Mouse (Mus musculus) liver, embryonic 14.5 days (tissue): ENCODE results near the gene Actn3. TPM values are rescaled to one million over a fixed set of nuclear protein-coding genes. Genes with fewer than 3 reads are reported as not detected.
A peak's percentile ranks its signal among the peaks of the same experiment; 100 is the strongest.

Experiments used
- ATAC-seq: fragments of 200-750 bp; cut with Nextera tagmentation; 2 replicates; pipeline ENCODE4 v1.8.0; 2017; ENCODE audit warnings: moderate number of reproducible peaks, mild to moderate bottlenecking, moderate library complexity; ENCODE audit not compliant: insufficient read depth
- DNase-seq, 3 experiments: peaks; one replicate each; pipeline ENCODE4 v3.0.0-alpha.2; 2012 to 2013; ENCODE audit warnings: low read depth in 3 of 3, low spot score in 3 of 3
- H3K27ac ChIP-seq: fragments of 300-500 bp; sonication (generic); 2 replicates; pipeline ENCODE4 v1.5.1; 2014; ENCODE audit warnings: moderate library complexity, mild to moderate bottlenecking, control low read depth, inconsistent platforms
- H3K27me3 ChIP-seq: fragments of 300-500 bp; sonication (generic); 2 replicates; pipeline ENCODE4 v1.6.1; 2014; ENCODE audit warnings: mild to moderate bottlenecking, low read length, moderate library complexity; ENCODE audit not compliant: control insufficient read depth, insufficient read depth
- H3K36me3 ChIP-seq: fragments of 300-500 bp; sonication (generic); replicated peaks from 2 replicates; pipeline ENCODE4 v1.6.1; 2014; ENCODE audit warnings: low read depth; ENCODE audit not compliant: control insufficient read depth, insufficient read depth
- H3K4me1 ChIP-seq, 2 experiments: fragments of 200-500 bp in 1 of 2; fragments of 300-500 bp in 1 of 2; sonication (generic) in 1 of 2; replicated peaks; 2 replicates each; pipeline ENCODE4 v1.6.1; 2012 to 2014; ENCODE audit warnings: antibody characterized with exemption in 1 of 2, inconsistent platforms in 1 of 2, low read length in 1 of 2; ENCODE audit not compliant: control insufficient read depth in 2 of 2, insufficient read depth in 2 of 2
- H3K4me2 ChIP-seq: fragments of 300-500 bp; sonication (generic); 2 replicates; pipeline ENCODE4 v1.6.1; 2014; ENCODE audit warnings: low read depth, mild to moderate bottlenecking, control low read depth, moderate library complexity
- H3K4me3 ChIP-seq, 2 experiments: fragments of 200-500 bp in 1 of 2; fragments of 300-500 bp in 1 of 2; sonication (generic) in 1 of 2; 2 replicates each; pipeline ENCODE4 v1.5.1; 2012 to 2014; ENCODE audit warnings: low read depth in 2 of 2, low read length in 2 of 2, mild to moderate bottlenecking in 2 of 2, control low read depth in 1 of 2, inconsistent platforms in 1 of 2, moderate library complexity in 1 of 2; ENCODE audit not compliant: insufficient read depth in 1 of 2
- H3K9ac ChIP-seq: fragments of 300-500 bp; sonication (generic); replicated peaks from 2 replicates; pipeline ENCODE4 v1.6.1; 2014; ENCODE audit warnings: mild to moderate bottlenecking, control low read depth, moderate library complexity
- H3K9me3 ChIP-seq: fragments of 300-500 bp; sonication (generic); 2 replicates; pipeline ENCODE4 v1.6.1; 2016; ENCODE audit warnings: low read length, mixed read lengths; ENCODE audit not compliant: control insufficient read depth
- CTCF ChIP-seq: IDR thresholded peaks from 2 replicates; pipeline ENCODE4 v1.5.1; 2016; ENCODE audit warnings: antibody characterized with exemption, low read depth, control low read depth
- EP300 ChIP-seq: IDR thresholded peaks from 2 replicates; pipeline ENCODE4 v1.6.1; 2016; ENCODE audit warnings: antibody characterized with exemption, low read depth
- WGBS: fragments of 180-500 bp; shearing (Covaris S2); extraction: QIAGEN DNeasy Blood & Tissue Kit; methylation state at CpG from one replicate; pipeline ENCODE4 v1.1.7; 2014; ENCODE audit not compliant: insufficient replicate concordance; 5-methylcytosine and 5-hydroxymethylcytosine counted together
- polyA plus RNA-seq, 2 experiments: library from polyadenylated mRNA; depleted of rRNA in 1 of 2; stranded (reverse) in 1 of 2; unstranded in 1 of 2; fragments of >200 nt; fragmentation: Nextera tagmentation in 1 of 2; extraction: Ambion mirVana in 1 of 2; gene quantifications; 2 replicates each; pipeline versions ENCODE4 v1.2.1 to v1.2.3; 2012 to 2014

Gene Actn3
- polyA plus RNA-seq, 2 experiments = 0.28 to 0.33 TPM

GRCm38 (mm10) chr19:4909376-4909775 lies 31.7 kb upstream of the Actn3 start:
- WGBS = 75% methylated on average over 7 of the region's 7 CpGs
- ATAC-seq (no peak), DNase-seq (no peak)
- no peak overlapping the region for H3K4me3 ChIP-seq
- no peaks in the 10 kb centered on the region for H3K27me3 ChIP-seq
- H3K4me1 ChIP-seq = peaks cover 0 to 7% of the 10 kb centered on the region in 2 experiments; a peak in 3 of 4 replicates
- no peak overlapping the region for H3K27ac ChIP-seq
- H3K36me3 ChIP-seq = peaks cover 8% of the 10 kb centered on the region
- H3K9ac ChIP-seq = no peak overlapping the region
- H3K9me3 ChIP-seq = no peaks in the 10 kb centered on the region
- H3K4me2 ChIP-seq = no peak overlapping the region
- TF ChIP-seq EP300 (no peak), CTCF (no peak)

DNA sequence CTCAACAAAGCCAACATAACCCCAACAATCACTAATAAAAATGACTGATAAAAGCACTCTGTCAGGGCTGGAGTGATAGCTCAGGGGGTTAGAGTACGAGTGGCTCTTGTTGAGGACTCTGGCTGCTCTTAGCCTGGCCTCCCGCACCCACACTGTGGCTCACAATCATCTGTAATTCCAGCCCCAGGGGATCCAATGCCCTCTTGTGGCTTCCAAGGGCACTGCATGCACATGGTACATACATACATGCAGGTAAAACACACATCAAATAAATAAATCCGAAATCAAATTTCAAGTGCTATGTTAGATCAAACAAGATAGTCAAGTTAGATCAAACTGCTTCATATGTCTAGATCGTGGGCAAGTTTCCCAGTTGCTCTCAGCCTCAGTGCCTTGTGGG lies 30.4 kb upstream of the Actn3 start:
- no peak overlapping the region for H3K4me2 ChIP-seq
- no peak for TF ChIP-seq EP300
- TF ChIP-seq CTCF = peak; percentile 91
- H3K27me3 ChIP-seq = no peaks in the 10 kb centered on the region
- peaks cover 0 to 7% of the 10 kb centered on the region in 2 experiments; a peak in 3 of 4 replicates for H3K4me1 ChIP-seq
- H3K4me3 ChIP-seq = no peak overlapping the region
- H3K27ac ChIP-seq = no peak overlapping the region
- ATAC-seq = no peak
- peak; percentile 27 to 42 (median 40) for DNase-seq
- 69% methylated on average over 4 of the region's 4 CpGs for WGBS
- no peak overlapping the region for H3K9ac ChIP-seq
- H3K36me3 ChIP-seq = peaks cover 4% of the 10 kb centered on the region
- no peaks in the 10 kb centered on the region for H3K9me3 ChIP-seq

DNA sequence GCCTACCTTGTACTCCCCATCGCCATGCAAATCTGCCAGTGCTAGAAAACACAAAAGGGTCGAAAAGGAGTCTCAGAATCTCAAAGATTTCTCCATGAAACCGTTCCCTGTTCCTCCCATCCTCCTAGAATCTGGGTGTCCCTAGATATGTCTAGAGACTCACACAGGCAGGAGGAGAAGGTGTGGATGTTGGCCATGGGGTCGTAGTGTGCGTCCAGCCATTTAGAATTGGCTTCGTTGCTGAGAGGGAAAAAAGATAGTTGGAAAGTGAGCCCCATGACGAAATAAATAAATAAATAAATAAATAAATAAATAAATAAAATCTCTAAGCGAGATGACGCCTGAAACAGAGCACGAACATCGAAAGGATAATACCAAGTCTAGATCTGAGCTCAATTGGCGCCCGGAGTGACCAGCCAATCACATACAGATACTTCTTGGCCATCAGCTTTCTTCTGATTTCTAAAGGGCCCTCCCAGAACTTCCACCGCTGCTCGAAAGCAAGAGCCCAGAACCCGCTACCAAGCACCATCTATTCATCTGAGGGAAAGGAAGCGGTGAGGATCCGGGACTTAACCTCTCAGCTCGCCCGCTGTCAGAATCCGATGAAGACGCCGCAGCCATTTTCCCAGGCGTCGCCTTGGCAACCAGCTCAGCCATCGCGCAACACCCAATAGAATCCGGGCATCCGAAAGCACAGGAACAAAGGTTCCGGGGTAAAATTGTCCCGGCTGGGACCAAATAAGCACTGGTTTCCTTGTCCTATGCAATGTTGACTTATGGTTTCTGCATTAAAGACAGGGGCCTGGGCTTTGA lies 28.5 kb upstream of the Actn3 start, which contains the start of gene Bbs1:
Gene Bbs1, minus strand, starts transcription at position 650 of the 816 bp plus-strand sequence.
- H3K9ac ChIP-seq = peak within 1 kb of the TSS; percentile 62
- peaks cover 0 to 7% of the 10 kb centered on the region in 2 experiments; a peak in 3 of 4 replicates for H3K4me1 ChIP-seq
- no peaks in the 10 kb centered on the region for H3K27me3 ChIP-seq
- H3K36me3 ChIP-seq = peaks cover 4% of the 10 kb centered on the region
- TF ChIP-seq CTCF (no peak), EP300 (no peak)
- H3K4me3 ChIP-seq = peak within 1 kb of the TSS; percentile 73 to 86
- H3K27ac ChIP-seq = no peak within 1 kb of the TSS
- H3K9me3 ChIP-seq = no peaks in the 10 kb centered on the region
- peak; percentile 59; the same call in 1 of the 2 replicates for ATAC-seq
- peak; percentile 62 to 70 (median 66) for DNase-seq
- WGBS = 9% methylated on average over 31 of the region's 31 CpGs
- H3K4me2 ChIP-seq = peak within 1 kb of the TSS; percentile 72

DNA sequence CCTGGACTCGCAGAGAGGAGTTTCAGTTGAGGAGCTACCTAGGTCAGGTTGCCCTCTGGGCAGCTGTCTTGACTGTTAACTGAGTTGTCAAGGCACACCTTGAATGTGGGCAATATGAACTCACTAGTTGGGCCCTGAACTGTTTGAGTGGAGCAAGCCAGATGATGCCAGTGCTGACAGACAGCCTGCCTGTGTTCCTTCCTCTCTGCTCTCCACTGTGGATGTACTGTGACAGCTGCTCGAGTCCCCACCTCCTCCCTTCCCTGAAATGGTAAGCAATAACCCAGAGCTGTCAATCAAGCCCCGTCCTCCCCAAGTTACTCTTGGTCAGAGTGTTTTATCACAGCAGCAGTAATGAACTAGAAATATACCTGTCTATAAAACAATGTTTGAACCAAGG lies 22.2 kb upstream of the Actn3 start:
- no peak for DNase-seq
- H3K4me3 ChIP-seq = no peak overlapping the region

GRCm38 (mm10) chr19:4898972-4899371 lies 21.3 kb upstream of the Actn3 start:
- no peaks in the 10 kb centered on the region for H3K27me3 ChIP-seq
- DNase-seq (no peak), ATAC-seq (no peak)
- no peaks in the 10 kb centered on the region; a peak in 1 of 4 replicates for H3K4me1 ChIP-seq
- TF ChIP-seq CTCF = no peak
- no peak for TF ChIP-seq EP300
- WGBS = 64% methylated on average over 9 of the region's 9 CpGs
- no peak overlapping the region for H3K4me2 ChIP-seq
- H3K9ac ChIP-seq = no peak overlapping the region
- no peaks in the 10 kb centered on the region for H3K9me3 ChIP-seq
- H3K27ac ChIP-seq = no peak overlapping the region
- no peak overlapping the region for H3K4me3 ChIP-seq
- no peaks in the 10 kb centered on the region for H3K36me3 ChIP-seq

More for the DNA sequence above, 22.2 kb upstream of the Actn3 start:
- ATAC-seq = no peak
- H3K9me3 ChIP-seq = no peaks in the 10 kb centered on the region
- H3K9ac ChIP-seq = no peak overlapping the region
- WGBS = 40% methylated on average over 3 of the region's 3 CpGs
- no peaks in the 10 kb centered on the region for H3K27me3 ChIP-seq
- H3K4me2 ChIP-seq = no peak overlapping the region
- no peak overlapping the region for H3K27ac ChIP-seq
- no peaks in the 10 kb centered on the region for H3K4me1 ChIP-seq
- H3K36me3 ChIP-seq = no peaks in the 10 kb centered on the region
- TF ChIP-seq CTCF (no peak), EP300 (no peak)
